Mouse (Mus musculus) neural tube, embryonic 14.5 days (tissue): ENCODE measurements around the gene Mgat4e. TPM values are rescaled to one million over a fixed set of nuclear protein-coding genes. Genes with fewer than 3 reads are reported as not detected.

ENCODE experiments used
- ATAC-seq: fragments of 200-750 bp; cut with Nextera tagmentation; 2 replicates; pipeline ENCODE4 v1.8.0; 2017; ENCODE audit warnings: low read depth, mild to moderate bottlenecking, moderate TSS enrichment, moderate library complexity
- H3K27ac ChIP-seq: fragments of 300-500 bp; sonication (generic); 2 replicates; pipeline ENCODE4 v1.5.1; 2014; ENCODE audit warnings: low read depth, mild to moderate bottlenecking, control low read depth, low read length, moderate library complexity, mixed read lengths
- H3K27me3 ChIP-seq: fragments of 300-500 bp; sonication (generic); 2 replicates; pipeline ENCODE4 v1.6.1; 2014; ENCODE audit warnings: low read length; ENCODE audit not compliant: control insufficient read depth, insufficient read depth
- H3K36me3 ChIP-seq: fragments of 300-500 bp; sonication (generic); 2 replicates; pipeline ENCODE4 v1.6.1; 2014; ENCODE audit warnings: low read length, mixed read lengths; ENCODE audit not compliant: control insufficient read depth, insufficient read depth
- H3K4me1 ChIP-seq: fragments of 300-500 bp; sonication (generic); 2 replicates; pipeline ENCODE4 v1.6.1; 2014; ENCODE audit warnings: low read length; ENCODE audit not compliant: control insufficient read depth, insufficient read depth
- H3K4me2 ChIP-seq: fragments of 300-500 bp; sonication (generic); 2 replicates; pipeline ENCODE4 v1.6.1; 2014; ENCODE audit warnings: mild to moderate bottlenecking, low read depth, low read length, control low read depth
- H3K4me3 ChIP-seq: fragments of 300-500 bp; sonication (generic); 2 replicates; pipeline ENCODE4 v1.5.1; 2014; ENCODE audit warnings: low read depth, low read length, control low read depth, mixed read lengths
- H3K9ac ChIP-seq: fragments of 300-500 bp; sonication (generic); replicated peaks from 2 replicates; pipeline ENCODE4 v1.6.1; 2014; ENCODE audit warnings: low read depth, mild to moderate bottlenecking, control low read depth, low read length, mixed read lengths
- H3K9me3 ChIP-seq: fragments of 300-500 bp; sonication (generic); 2 replicates; pipeline ENCODE4 v1.6.1; 2016; ENCODE audit warnings: low read length; ENCODE audit not compliant: control insufficient read depth
- WGBS: fragments of 180-500 bp; shearing (Covaris S2); extraction: QIAGEN DNeasy Blood & Tissue Kit; methylation state at CpG from one replicate; pipeline ENCODE4 v1.1.7; 2014; 5-methylcytosine and 5-hydroxymethylcytosine counted together
- polyA plus RNA-seq: library from polyadenylated mRNA; unstranded; fragments of >200 nt; fragmentation: Nextera tagmentation; extraction: Ambion mirVana; gene quantifications from 2 replicates; pipeline ENCODE4 v1.2.1, GENCODE M21; 2014

Gene Mgat4e
- polyA plus RNA-seq, 1 experiment from 2014 or later, result not detected

GRCm38 (mm10) chr1:134512584-134512983, 36.9 kb downstream of the Mgat4e start:
- peak; percentile 45; the same call in 1 of the 2 replicates for ATAC-seq
- Histone ChIP-seq H3K36me3 (no peaks in the 10 kb centered on the region), H3K27me3 (peaks cover 3% of the 10 kb centered on the region; the same call in 1 of the 2 replicates), H3K9ac (no peak overlapping the region), H3K4me1 (peaks cover 11% of the 10 kb centered on the region), H3K27ac (no peak overlapping the region), H3K4me2 (no peak overlapping the region), H3K4me3 (no peak overlapping the region), H3K9me3 (no peaks in the 10 kb centered on the region)
- WGBS, result 44% methylated on average over 6 of the region's 6 CpGs

DNA sequence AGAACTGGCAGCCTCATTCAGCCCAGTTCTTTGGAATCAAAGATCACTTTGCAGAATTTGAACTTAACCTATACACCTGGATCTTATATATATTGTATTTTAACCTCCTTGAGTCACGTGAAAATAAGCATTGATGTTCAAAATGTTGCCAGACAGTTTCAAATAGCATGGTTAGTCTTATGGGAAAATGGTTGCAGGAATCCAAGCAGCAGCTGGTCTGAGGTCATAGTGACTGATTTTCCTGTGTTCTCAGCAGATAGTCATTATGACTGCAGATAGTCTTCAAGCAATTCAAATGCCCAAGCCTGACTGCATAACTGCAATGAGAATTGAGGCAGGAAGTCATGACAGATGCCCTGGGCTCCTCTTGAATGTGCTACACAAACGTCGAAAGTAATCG, 37.3 kb downstream of the Mgat4e start:
- Histone ChIP-seq H3K9ac (no peak overlapping the region), H3K27ac (no peak overlapping the region), H3K4me1 (peaks cover 11% of the 10 kb centered on the region), H3K36me3 (0 out of 2 replicates have a peak, but pooled peaks cover 2% of the 10 kb centered on the region), H3K4me2 (no peak overlapping the region), H3K4me3 (no peak overlapping the region), H3K27me3 (peaks cover 3% of the 10 kb centered on the region; the same call in 1 of the 2 replicates), H3K9me3 (no peaks in the 10 kb centered on the region)
- ATAC-seq, result peak; percentile 49; the same call in 1 of the 2 replicates
- 45% methylated on average over 4 of the region's 4 CpGs for WGBS

DNA sequence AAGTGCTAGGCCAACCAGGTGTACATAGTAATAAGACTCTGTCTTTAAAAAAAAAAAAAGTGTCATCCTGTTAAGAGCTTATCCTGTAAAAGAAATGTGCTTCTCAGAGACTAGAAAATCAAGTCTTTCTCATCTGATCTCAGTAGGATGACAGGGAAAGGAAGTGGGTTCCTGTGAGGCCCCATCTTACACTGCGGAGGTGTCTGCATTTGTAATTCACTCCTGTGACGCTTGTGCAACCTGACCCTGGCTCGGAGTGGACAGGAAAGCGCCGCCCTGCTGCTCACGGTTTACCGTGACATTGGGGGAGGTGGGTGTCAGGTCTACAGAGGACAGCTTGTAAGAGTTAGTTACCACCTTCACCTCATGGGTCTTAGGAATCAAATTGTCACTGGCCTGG, 39.5 kb downstream of the Mgat4e start:
- H3K9ac ChIP-seq, result no peak overlapping the region
- no peak overlapping the region for H3K27ac ChIP-seq
- ATAC-seq, result no peak
- H3K36me3 ChIP-seq, result peaks cover 11% of the 10 kb centered on the region; the same call in 1 of the 2 replicates
- 51% methylated on average over 7 of the region's 7 CpGs for WGBS
- H3K4me1 ChIP-seq, result peaks cover 4% of the 10 kb centered on the region; the same call in 1 of the 2 replicates
- H3K4me3 ChIP-seq, result no peak overlapping the region
- peaks cover 3% of the 10 kb centered on the region; the same call in 1 of the 2 replicates for H3K27me3 ChIP-seq
- H3K4me2 ChIP-seq, result no peak overlapping the region
- no peaks in the 10 kb centered on the region for H3K9me3 ChIP-seq

DNA sequence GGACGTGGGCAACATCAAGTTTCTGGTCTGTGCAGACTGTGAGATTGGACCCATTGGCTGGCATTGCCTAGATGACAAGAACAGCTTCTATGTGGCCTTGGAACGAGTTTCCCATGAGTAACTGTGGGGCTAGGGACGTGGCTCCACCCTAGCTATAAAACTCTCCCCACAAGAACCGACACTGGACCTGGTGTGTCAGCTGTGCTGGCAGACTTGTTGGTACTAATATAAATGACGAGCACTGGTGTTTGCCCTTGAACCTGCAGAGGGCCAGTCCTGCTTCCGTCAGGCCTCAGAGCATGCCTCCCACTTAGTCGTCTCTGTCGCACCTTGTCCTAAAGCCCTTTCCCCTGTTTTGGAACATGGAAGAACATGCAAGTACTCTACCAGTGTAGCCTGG, 43.3 kb downstream of the Mgat4e start:
- Histone ChIP-seq H3K4me2 (no peak overlapping the region), H3K27ac (no peak overlapping the region), H3K4me1 (no peaks in the 10 kb centered on the region), H3K36me3 (peaks cover 16% of the 10 kb centered on the region; the same call in 1 of the 2 replicates), H3K9ac (no peak overlapping the region), H3K27me3 (no peaks in the 10 kb centered on the region), H3K9me3 (no peaks in the 10 kb centered on the region), H3K4me3 (no peak overlapping the region)
- ATAC-seq, result no peak
- WGBS, result 95% methylated on average over 8 of the region's 8 CpGs

GRCm38 (mm10) chr1:134500916-134501315, 48.6 kb downstream of the Mgat4e start:
- no peak for ATAC-seq
- H3K4me2 ChIP-seq, result no peak overlapping the region
- no peaks in the 10 kb centered on the region for H3K27me3 ChIP-seq
- H3K36me3 ChIP-seq, result 0 out of 2 replicates have a peak, but pooled peaks cover 4% of the 10 kb centered on the region
- H3K9me3 ChIP-seq, result no peaks in the 10 kb centered on the region
- H3K9ac ChIP-seq, result no peak overlapping the region
- no peak overlapping the region for H3K27ac ChIP-seq
- no peak overlapping the region for H3K4me3 ChIP-seq
- WGBS, result 100% methylated on average over 1 of the region's 1 CpGs
- 0 out of 2 replicates have a peak, but pooled peaks cover 3% of the 10 kb centered on the region for H3K4me1 ChIP-seq

DNA sequence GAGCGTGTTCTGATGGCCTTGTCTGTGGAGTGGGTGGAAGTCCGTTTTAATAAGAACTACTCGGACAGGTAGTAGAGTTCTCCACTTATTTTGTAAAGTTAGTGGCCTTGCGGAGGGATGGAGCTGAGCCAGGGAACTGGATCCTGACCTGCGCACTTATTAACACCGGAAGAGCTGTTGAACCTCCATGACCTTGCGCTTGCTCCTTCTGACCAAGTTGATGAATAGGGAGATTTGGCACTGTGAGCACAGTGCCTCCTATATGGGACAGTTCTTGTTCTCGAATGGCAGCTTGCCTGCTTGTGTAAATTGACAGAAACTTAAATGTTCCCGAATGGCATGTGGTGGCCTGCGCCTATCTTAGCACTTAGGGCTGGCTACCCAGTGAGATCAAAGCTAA, 53.5 kb downstream of the Mgat4e start:
- Histone ChIP-seq H3K27me3 (no peaks in the 10 kb centered on the region), H3K9me3 (no peaks in the 10 kb centered on the region), H3K36me3 (no peaks in the 10 kb centered on the region), H3K4me1 (0 out of 2 replicates have a peak, but pooled peaks cover 5% of the 10 kb centered on the region), H3K27ac (no peak overlapping the region), H3K4me3 (no peak overlapping the region), H3K9ac (no peak overlapping the region), H3K4me2 (no peak overlapping the region)
- 90% methylated on average over 10 of the region's 10 CpGs for WGBS
- no peak for ATAC-seq

- peaks cover 3% of the 10 kb centered on the region; the same call in 1 of the 2 replicates for H3K36me3 ChIP-seq
- H3K27ac ChIP-seq, result peak overlapping the region; percentile 93
- no peak for ATAC-seq
- no peaks in the 10 kb centered on the region for H3K9me3 ChIP-seq
- H3K4me3 ChIP-seq, result peak overlapping the region; percentile 68
- 0 out of 2 replicates have a peak, but pooled peaks cover 5% of the 10 kb centered on the region for H3K4me1 ChIP-seq
- H3K9ac ChIP-seq, result peak overlapping the region; percentile 64
- no peaks in the 10 kb centered on the region for H3K27me3 ChIP-seq
- WGBS, result 19% methylated on average over 5 of the region's 5 CpGs
- peak overlapping the region; percentile 60 for H3K4me2 ChIP-seq
Measured at GRCm38 (mm10) chr1:134495216-134495539, 54.3 kb downstream of the Mgat4e start.

DNA sequence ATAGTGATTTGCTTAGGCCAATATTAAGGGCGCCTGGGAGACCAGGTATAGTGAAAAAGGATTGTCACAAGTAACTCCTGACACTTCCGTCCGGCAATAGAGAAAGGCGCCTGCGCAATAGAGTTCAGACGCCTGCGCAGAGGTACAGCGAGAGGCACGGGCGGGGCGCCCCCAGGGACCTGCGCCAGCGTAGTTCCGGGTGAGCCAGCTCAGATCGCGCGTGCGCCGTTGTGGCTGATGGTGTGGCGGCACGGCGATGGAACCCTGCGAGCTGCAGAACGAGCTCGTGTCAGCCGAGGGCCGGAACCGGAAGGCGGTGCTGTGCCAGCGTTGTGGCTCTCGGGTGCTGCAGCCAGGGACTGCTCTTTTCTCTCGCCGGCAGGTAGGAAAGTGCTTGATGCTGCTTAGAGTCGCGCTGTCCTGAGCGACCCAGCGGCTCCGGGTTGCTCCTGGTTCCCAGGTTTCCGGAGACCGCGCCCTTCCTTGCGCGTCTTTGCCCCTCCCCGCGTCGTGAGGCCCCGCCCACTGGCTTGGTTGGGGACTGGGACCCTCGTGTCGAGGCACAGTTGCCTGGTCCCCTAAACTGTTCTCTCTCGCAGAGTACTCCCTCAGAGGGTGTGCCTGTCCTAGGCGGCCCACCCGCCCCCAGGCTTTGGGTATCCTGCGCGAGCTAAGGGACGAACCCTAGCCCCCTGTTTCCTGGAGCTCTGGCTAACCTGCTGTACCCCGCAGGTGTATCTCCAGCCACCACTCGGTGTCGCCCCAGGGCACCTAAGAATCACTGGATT, 54.9 kb downstream of the Mgat4e start, which contains the start of gene Rabif:
Gene Rabif, plus strand, starts transcription at position 221 of the 788 bp plus-strand sequence.
- peak; percentile 99 for ATAC-seq
- Histone ChIP-seq H3K4me2 (peak within 1 kb of the TSS; percentile 60), H3K4me1 (0 out of 2 replicates have a peak, but pooled peaks cover 5% of the 10 kb centered on the region), H3K9me3 (no peaks in the 10 kb centered on the region), H3K9ac (peak within 1 kb of the TSS; percentile 64), H3K36me3 (peaks cover 6% of the 10 kb centered on the region), H3K27me3 (no peaks in the 10 kb centered on the region), H3K4me3 (peak within 1 kb of the TSS; percentile 68), H3K27ac (peak within 1 kb of the TSS; percentile 93)
- WGBS, result under 1% methylated on average over 58 of the region's 58 CpGs

GRCm38 (mm10) chr1:134493956-134494355, 55.5 kb downstream of the Mgat4e start:
- ATAC-seq, result peak; percentile 20; the same call in 1 of the 2 replicates
- no peaks in the 10 kb centered on the region for H3K27me3 ChIP-seq
- H3K27ac ChIP-seq, result peak overlapping the region; percentile 93
- 23% methylated on average over 5 of the region's 5 CpGs for WGBS
- peak overlapping the region; percentile 68 for H3K4me3 ChIP-seq
- H3K36me3 ChIP-seq, result peaks cover 12% of the 10 kb centered on the region
- peak overlapping the region; percentile 60 for H3K4me2 ChIP-seq
- no peaks in the 10 kb centered on the region for H3K9me3 ChIP-seq
- H3K4me1 ChIP-seq, result 0 out of 2 replicates have a peak, but pooled peaks cover 5% of the 10 kb centered on the region
- H3K9ac ChIP-seq, result peak overlapping the region; percentile 41; the same call in 1 of the 2 replicates
